Mouse (Mus musculus): ENCODE data around the gene Skp1a.

Gene Skp1a

DNA sequence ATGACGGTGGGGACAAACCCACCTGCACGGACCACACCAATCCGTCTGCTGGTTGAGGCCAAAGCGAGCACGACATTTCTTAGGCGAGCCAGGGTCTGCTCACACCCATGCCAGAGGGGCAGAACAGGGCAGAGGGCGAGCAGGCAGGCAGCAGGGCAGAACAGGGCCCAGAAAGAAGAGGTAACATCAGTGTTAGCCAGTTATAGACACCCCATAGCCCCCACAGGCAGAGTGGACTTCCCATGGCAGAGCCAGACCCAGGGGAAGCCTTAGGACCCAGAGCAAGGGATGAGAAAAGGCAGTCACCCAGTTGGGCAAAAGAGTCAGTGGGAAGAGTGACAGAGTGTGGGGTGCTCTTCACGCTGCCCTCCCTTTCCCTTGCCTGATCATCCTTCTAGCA lies 23.3 kb downstream of the Skp1a start:
- no peak for DNase-seq

DNA sequence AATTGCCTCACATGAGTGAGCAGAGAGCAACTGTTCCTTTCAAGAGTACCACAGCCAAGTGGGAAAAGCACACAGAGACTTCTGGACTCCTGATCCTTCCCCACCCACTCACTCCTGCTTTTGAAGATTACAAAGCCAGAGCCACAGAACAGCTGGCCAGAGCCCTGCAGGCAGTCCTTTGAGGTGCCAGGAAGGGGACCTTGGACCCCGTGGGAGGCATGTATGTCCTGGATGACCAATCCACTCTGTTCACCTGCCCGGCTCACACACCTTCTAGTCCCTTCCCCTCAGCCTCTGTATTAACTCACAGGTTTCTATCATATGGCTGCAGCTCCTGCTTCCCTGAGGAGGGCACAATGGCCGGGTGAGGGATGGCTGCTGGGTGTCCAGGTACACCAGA lies 25.6 kb downstream of the Skp1a start:
- DNase-seq = no peak

DNA sequence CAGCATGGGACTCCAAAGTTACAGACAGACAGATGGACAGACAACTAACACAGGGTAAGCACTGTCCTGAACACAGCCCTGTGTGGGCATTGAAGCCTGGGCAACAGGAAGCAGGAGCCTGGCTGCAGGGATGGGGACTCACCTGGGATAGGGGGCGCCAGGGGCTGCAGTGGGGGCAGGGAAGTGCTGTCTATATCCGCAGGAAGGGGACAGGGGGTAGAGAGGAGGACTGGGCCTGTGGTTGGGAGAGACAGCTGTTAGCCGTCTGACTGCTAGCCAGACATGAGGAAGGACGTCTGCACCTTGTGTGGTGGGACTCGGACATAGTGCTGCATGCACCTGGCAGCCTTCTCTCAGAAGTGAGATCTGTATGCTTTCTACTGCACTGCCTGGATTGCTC lies 26.9 kb downstream of the Skp1a start:
- no peak for DNase-seq

DNA sequence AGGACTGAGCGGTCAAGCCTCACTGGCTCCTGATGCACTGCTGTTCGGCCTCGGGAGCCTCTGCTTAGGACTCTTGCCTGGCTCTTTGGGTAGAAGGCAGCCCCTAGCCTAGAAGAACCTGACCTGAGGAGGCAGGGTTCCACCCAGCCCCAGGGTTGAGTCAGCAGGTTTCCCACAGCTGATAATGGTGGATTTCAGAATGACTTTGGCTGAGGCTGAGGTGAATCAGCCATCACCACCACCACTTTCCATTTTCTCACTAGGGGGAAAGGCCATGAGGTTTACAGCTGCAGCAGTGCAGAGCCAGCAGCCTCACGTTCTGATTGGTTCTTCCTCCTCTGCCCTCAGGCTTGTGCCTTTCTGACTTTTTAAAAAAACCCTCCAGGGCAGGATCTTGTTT lies 29.1 kb downstream of the Skp1a start:
- no peak for DNase-seq

DNA sequence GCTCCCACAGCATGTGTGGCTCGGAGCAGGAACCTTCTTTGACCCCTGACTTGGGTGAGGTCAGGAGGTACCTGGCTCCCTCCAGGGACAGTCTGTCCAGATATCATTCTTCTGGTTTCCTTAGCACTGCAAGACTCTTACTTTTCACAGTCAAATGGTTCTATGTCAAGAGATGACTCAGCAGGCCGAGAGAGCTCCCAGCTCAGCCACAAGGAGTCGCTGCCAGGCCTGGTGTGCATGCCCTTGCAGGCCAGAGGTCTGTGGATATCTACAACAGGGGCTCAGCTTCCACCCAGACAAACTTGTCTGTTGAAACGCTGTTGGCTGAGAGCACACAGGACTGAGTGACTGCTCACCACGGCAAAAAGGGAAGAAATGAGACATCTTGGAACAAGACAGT lies 30.1 kb downstream of the Skp1a start:
- peak; percentile 44 to 46 for DNase-seq

DNA sequence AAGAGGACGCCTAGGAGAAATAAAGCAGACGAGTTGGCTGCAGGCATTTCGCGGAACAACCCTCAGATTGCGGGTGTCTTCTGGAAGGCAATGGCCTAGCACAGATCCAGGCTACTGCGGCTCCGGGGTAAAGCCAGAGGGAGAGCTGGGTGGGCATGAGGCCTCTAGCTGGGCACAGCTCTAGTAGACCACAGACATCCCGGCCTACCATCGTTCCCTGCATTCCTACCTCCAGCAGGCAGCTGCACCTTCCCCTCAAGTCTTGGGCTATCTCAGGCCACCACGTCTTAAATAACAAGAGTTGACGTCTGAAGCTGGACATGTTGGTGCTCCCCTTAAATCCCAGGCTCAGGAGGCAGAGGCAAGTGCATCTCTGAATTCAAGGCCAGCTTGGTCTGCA lies 30.5 kb downstream of the Skp1a start:
- no peak for DNase-seq

DNA sequence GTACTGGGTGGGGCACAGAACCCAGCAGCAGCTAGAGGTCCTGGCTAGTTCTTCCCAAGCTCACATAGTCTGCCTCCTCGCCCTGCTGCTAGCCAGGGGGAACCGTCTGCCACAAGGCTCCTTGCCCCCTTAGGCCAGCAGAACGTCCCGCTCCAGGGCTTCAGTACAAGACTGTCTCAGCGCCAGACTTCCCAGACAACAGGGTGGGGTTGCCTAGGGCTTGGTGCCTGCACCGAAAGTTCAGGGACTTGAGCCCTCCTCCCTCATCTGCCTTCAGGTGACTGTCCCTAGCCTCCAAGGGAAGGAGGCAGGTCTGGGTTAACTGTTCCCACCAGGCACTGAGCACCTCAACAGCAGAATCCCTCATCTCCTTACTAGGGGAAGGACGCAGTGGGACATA lies 33.1 kb downstream of the Skp1a start:
- no peak for DNase-seq

DNA sequence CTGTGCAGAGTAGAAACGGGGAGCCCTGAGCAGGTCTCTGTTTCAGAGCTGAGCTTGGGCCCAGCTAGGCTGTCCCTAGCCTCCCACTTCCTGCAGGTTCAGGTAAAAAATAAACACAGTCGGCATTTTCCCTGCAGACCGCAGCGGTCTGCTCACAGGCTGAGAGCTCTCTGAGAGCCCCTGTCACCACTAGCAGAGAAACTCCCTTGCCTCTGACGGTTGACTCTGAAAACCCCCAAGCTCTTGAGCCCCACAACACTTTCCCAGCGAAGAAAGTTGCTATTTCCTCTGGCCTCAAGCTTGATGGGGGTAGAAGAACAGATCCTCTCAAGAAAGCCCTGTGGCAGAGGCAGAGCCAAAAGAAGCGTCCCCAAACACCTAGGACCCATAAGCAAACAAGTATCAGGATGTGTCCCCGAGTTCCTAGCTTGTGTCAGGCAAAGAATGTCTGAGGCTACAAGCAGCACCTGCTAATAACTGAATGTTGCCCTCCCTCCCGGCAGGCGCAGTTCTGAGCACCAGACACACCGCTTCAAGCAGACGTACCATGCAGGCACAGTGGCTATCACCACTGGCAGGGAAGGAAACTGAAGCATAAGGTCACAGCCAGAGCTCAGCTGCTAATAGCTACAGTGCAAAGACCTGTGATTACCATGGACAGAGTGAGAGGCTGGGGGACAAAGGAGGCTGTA lies 34.0 kb downstream of the Skp1a start:
- no peak for DNase-seq

DNA sequence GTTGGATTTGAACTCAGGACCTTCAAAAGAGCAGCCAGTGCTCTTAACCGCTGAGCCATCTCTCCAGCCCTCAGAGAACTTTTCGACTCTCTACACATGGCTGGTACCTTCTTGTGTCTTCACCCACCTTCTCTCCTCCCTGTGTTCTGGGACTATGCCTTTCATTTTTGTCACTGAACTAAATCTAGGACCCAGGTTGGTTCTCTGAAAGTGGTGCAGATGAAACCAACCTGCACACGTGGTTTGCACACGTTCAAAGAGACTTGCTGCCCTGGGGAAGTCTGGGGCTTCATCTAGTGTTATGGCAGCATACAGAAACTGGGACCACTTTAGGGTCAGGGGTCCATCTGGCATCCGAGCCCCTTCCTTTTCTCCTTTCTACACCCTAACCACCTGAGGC lies 35.5 kb downstream of the Skp1a start:
- DNase-seq = no peak

DNA sequence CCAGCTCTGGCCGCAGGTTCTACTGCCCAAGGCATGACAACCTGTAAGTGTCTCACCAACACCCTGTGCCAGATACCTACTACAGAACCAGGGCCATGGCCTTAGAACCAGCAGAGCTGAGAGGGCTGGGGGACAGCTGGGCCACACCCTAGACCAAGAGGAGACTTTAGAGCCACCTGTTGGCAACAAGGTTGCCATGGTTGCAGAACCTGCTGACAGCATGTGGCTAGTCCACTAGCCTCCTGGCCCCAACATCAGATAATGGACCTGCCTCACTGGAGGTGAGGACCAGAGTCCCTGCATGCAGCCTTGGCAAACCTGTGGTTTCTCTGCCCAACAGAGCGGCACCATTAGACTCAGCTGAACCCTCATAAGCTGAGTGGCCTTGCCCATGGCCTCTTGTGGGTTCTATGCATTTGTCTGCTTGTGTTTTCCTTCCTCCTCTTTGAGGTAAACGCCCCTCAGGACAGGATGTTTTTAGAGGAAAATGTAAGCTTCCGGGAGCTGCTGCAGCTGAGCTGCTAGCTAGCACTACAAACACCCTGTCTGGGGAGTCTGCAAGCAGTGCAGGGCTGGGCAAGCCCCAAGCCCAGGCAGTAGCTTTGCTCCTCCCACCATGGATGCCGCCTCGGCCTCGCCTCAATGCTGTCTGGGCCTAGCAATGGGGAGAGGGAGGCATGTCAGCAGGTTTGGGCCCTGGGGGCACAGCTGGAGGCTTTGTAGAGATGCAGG lies 36.5 kb downstream of the Skp1a start:
- peak; percentile 21 to 32 for DNase-seq

DNA sequence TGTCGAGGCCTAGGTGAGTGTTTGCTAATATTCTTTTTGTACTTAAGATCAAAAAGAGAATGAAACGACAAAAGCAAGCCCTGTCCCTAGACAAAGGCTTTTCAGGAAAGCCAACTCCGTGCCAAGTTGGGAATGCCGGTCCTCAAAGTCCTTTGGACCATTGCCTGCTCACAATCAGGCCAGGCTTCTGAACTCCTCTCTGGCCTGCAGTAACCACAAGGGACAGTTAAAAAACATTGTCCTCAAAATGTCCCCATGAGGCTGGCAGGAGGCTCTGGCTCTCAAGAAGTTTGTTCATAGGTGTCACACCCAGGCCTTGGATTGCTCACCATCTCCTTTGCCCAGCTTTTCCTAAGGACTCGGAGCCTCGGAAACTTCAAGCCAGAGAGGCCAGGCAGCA lies 38.0 kb downstream of the Skp1a start:
- no peak for DNase-seq

DNA sequence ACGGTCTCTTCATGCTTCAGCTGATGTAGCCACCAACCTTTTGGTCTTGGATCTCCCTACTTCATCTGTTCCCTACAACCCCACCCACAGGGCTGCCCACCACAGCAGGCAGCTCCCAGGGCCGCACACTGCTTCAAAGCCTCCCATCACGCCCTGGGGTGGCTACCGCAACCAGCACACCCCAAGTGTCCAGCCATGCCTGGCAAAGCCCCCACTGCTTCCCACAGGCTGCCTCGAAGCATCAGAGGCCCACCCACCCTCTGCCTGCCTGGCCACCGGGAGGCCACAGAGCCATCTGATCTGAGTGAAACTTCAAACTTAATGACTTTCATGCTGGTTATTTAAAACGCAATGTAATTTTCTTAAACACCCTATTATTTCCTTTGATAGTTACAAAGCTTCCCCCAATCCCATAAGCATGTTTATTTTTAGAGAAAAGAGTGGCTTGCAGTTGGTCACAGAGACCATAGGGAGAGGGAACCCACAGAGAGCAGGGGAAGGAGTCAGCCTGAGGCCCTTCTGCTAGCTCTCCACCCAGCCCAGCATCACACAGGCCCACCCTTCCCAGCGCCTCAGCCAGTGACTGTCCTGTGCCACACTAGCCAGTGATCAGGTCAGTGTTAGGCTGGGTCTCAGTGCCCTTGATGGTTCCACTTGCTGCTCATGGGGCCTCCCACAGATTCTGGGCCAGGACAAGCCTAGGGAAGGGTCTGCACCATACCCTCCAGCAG lies 40.1 kb downstream of the Skp1a start:
- DNase-seq = no peak

DNA sequence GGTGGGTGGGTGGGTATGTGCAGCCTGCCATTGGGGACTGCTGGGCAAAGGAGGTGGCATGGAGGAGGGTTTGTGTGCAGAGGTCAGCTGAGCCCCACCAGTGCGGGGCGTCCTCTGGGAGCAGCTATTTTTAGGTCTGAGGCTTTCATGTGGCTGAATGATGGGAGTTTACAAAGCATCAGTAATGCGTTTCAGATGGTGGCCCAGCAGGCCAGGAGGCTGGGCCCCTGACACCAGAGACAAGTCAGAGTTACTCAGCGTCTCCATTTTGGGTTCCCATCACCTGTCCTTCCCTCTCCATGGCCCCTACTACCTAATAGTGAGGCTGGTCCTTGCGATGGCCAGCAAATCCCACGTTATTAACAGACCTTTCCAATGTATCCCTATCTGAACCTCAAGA lies 40.8 kb downstream of the Skp1a start:
- no peak for DNase-seq

DNA sequence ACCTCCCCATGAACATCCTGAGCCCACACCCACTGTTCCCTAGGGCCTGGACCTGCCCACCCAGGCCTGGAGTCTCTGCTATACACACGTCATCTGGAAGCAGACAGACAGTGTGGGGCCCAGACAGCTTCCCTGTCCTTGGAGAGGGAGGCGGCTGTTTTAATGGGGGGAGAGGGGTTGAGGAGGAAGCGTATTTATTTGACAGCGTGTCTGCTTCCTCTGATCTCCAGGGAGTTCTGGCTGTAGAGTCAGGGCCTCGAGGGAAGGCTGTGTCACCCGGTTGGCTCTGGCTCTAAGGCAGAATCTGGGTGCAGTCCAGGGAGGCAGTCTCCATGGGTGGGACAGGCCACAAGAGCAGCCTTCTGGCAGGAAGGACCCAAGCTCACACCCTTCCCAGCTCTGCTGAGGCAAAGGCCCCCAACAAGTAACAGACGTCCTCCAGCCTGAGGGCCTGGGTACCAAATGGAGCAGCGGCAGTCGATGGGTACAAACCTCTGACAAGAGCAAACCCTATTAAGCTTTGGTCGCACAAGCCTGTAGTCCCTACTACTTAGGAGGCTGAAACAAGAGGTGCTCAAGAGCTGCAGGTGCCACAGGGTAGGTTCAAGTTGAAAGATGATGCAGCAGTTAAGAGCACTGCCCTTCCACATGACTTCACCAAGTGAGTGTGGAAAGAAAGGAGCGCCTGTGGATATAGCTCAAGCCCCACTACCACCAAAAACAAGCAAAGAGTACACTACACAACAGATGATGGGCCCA lies 41.6 kb downstream of the Skp1a start:
- no peak for DNase-seq

DNA sequence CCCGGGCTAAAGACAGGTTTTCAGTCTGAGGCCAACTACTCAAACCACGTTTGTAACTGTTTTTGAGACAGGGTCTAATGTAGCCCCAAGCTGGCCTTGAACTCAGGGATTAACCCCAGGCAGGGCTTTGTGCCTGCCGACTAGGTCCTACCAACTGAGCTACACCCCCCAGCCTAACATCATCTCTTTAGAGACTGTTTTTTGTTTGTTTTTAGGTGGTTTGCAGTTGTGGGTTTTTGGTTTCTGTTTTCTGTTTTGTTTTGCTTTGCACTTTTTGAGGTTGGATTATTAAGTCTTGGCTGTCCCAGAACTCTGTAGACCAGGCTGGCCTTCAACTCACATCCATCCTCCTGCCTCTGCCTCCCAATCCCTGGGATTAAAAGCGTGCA lies 42.1 kb downstream of the Skp1a start:
- no peak for DNase-seq

DNA sequence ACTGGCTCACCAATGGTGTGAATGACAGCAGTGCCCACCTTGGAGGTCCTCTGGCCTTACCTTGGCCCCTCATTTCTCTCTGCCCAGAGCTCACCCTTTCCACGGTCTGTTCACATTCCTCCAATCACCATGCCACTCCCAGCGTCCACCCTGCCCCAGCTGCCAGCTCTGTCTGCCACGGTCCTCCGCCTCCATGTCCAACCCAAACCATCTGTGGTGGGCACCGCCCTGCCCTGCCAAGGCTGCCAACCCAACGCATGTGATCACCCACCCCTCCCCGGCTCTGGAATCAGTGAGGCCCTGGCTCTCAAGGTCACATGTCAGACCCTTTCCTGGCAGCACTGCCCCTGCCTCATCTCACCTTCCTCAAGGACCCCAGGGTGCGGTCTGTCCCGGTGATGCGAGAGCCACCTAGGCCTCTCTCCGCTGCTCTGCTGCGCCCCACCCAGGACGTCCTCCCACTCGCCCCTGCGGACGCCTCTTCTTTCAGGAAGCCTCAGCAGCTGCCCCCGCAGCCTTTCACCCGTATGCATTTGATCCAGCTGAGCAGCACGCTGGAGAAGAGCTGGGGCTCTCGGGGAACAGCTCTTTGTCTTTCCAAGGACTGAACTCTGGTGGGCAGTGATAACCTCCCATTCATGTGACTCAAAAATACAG lies 42.8 kb downstream of the Skp1a start:
- no peak for DNase-seq

DNA sequence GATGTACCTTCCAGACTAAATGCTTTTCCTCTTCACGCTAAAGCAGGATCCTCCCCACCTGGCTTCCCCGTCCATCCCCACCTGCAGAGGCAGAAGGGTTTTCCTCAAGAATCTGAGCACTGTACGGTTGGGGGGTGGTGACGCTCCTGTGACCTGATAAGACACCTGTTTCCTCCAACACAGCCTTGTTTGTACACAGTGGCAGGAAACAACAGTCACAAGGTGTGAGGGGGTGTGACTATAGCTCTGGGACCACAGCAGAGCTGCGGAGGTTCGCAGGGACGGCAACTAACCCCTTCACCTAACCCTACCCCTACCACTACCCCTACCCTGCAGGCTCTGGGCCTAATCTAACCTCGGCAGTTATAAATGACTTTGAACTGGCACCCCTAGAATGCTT lies 43.6 kb downstream of the Skp1a start:
- DNase-seq = no peak

DNA sequence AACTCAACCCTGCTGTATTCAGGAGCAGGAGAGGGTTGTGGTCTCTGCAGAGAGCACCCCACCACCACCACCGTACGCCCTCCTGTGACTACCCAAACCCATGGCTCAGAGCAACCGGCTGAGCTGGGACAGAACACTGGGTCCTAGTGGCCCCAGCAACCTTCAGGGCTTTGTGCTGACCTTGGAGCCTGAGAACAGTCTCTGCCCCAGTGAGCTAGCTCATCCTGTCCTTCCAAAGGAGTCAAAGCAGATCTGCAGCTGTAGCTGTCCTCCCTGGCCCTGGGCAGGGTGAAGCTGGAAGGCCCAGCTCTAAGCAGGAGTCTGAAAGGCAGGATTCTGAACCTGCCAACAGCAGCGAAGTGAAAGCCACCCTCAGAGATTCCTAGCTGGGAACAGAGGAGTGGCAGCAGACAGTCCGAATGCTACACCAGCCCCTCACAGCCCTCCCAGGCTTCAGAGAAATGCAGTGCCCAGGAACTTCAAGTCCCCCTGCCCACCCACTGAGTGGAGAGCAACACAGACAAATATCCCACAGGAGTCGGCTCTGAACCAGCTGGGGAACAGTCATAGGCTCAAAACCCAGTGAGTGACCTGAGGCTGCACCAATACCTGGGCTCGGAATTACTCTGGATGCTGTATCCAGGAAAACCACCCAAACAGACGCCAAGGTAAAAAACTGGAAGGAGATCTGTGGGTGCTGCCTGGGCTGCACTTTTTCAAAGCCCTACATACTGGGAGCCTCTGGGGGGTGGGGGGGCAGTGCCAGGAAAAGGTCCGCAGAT lies 44.2 kb downstream of the Skp1a start:
- DNase-seq = no peak

DNA sequence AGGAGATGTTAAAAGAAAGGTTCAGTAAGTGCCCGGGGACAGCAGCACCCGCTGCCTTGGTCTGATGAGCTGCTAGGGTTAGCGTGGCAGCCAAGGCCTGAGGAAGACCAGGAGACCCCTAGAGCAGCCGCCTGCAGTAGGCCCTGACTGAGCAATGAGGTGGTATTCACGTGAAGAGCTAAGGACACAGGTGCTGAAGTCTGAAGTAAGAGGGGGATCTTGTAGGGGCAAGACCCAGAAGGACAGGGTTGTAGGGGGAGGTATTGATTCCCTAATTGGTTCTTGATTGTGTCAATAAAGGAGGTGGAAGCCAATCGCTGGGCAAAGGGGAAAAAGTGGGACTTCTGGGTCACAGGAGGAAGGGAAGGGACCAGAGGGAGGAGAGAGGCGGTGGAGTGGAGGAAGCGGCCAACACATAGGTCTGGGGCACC lies 45.2 kb downstream of the Skp1a start:
- no peak for DNase-seq

DNA sequence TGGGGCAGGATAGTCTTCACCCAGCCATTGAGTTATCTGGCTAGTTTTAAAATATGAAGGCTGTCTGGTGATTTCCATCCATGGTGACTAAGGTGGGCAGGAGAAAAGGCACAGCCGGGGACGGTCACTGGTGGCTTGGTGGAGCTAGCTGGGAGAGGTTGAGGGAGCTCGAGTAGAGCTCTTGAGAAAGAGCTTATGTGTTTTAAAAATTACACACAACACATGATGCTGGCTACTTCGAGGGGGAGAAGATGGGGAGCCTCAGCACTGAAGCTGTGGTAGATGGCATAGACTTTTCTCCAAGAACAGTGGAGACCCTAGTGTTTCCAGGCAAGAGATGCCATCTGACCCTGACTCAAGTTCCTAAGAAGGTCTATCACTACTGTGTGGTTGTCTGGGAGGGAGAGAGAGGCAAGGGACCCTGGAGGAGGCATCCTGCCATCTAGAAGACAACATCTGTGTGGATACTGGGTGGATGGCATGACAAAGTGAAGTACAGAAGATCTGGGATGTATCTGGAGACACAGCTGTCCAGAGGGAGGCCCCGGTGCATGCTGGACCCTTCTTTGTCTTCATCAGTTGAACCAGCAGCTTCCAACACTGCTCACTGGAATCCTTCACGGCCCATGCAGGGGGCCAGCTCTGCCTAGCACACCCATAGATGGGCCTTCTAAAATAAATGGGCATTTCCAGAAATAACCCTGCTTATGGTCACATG lies 45.8 kb downstream of the Skp1a start:
- DNase-seq = no peak

DNA sequence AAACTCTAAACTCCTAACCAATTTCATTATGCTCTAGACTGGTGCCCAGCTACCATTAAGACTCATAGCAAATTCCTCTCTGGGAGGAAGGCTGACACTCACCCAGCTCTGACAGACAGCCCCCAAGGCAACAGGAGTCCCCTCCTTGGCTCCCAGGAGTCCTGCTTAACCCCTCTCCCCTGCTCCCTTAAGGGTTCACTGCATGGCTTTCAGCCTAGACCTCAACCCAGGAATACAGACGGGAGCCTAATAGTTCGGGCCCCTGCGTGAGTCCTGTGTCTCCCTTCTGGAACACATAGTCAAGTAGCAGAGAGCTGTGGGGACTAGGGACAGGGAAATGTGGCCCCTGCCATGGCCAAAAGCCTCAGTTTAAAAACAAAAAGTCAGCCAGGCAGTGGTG lies 46.4 kb downstream of the Skp1a start:
- DNase-seq = no peak
